Mouse (Mus musculus): ENCODE measurements around the gene Pdk1.

- TF ChIP-seq CTCF (IDR thresholded peaks at IDR 0.05 in 2 of 3, conservative IDR thresholded peaks at IDR 0.05 in 1 of 3; ENCODE audit: control insufficient read depth in 1 of 3, insufficient read depth in 1 of 3, low read depth in 2 of 3, low read length in 3 of 3, poor library complexity in 1 of 3, severe bottlenecking in 1 of 3) (no peak), ZNF384 (IDR thresholded peaks at IDR 0.05; ENCODE audit: low read depth, low read length) (peak; percentile 42; the same call in 1 of the 2 replicates), ETS1 (IDR thresholded peaks at IDR 0.05; ENCODE audit: low read depth, low read length) (no peak), NELFE (IDR thresholded peaks at IDR 0.05; ENCODE audit: low read depth, low read length) (no peak), E2F4 (IDR thresholded peaks at IDR 0.05; ENCODE audit: borderline replicate concordance, low read depth, low read length) (no peak)
These were observed 9.4 kb upstream of the Pdk1 start for GRCm38 (mm10) chr2:71863531-71864173.

All from MEL (cell line).